In genomic region chr11:96351312-96351711, GRCm38 (mm10) we compare ENCODE assay signal across 7 mouse cellular contexts. TPM values are rescaled to one million over a fixed set of nuclear protein-coding genes. Genes with fewer than 3 reads are reported as not detected.
DNase-seq lines count a peak whose midpoint lies in the region; ATAC-seq and TF ChIP-seq lines count a peak whose summit lies in the region.

No protein-coding gene starts in this region.

- peak overlapping the region; percentile 58; the same call in 1 of the 2 replicates for H3K4me3 ChIP-seq in lung, postnatal 0 days (ENCODE audit: low read depth, low read length)
- peak overlapping the region; percentile 69 for H3K4me3 ChIP-seq in hindbrain, embryonic 10.5 days
- peak overlapping the region; percentile 63 for H3K4me3 ChIP-seq in stomach, postnatal 0 days (ENCODE audit: low read depth, low read length)

- H3K9ac ChIP-seq in lung, postnatal 0 days (replicated peaks; ENCODE audit: low read depth) = no peak overlapping the region
- H3K9ac ChIP-seq in stomach, postnatal 0 days (ENCODE audit: low read length) = no peak overlapping the region

- H3K36me3 ChIP-seq in lung, postnatal 0 days (ENCODE audit: insufficient read depth, low read length) = no peaks in the 10 kb centered on the region
- peaks cover 11% of the 10 kb centered on the region for H3K36me3 ChIP-seq in hindbrain, embryonic 10.5 days
- no peaks in the 10 kb centered on the region for H3K36me3 ChIP-seq in stomach, postnatal 0 days (ENCODE audit: control insufficient read depth, insufficient read depth, low read length)

- H3K9me3 ChIP-seq in lung, postnatal 0 days (ENCODE audit: low read length) = no peaks in the 10 kb centered on the region
- H3K9me3 ChIP-seq in hindbrain, embryonic 10.5 days = no peaks in the 10 kb centered on the region
- no peaks in the 10 kb centered on the region for H3K9me3 ChIP-seq in stomach, postnatal 0 days (ENCODE audit: control insufficient read depth, low read length)

- H3K4me1 ChIP-seq in lung, postnatal 0 days (ENCODE audit: insufficient read depth, low read depth, low read length) = peaks cover 3% of the 10 kb centered on the region; the same call in 1 of the 2 replicates
- peaks cover 26% of the 10 kb centered on the region for H3K4me1 ChIP-seq in hindbrain, embryonic 10.5 days (replicated peaks)
- H3K4me1 ChIP-seq in stomach, postnatal 0 days (replicated peaks; ENCODE audit: control insufficient read depth, insufficient read depth) = no peaks in the 10 kb centered on the region

- TF ChIP-seq EP300 in lung, postnatal 0 days (IDR thresholded peaks at IDR 0.05) = no peak
- no peak for TF ChIP-seq EP300 in stomach, postnatal 0 days (optimal IDR thresholded peaks at IDR 0.05)

- ATAC-seq in lung, postnatal 0 days = no peak
- ATAC-seq in stomach, postnatal 0 days (ENCODE audit: low FRiP score, low TSS enrichment) = no peak; the same call in 1 of the 2 replicates

- WGBS in lung, postnatal 0 days = 21% methylated on average over 11 of the region's 11 CpGs
- 2% methylated on average over 11 of the region's 11 CpGs for WGBS in hindbrain, embryonic 10.5 days
- WGBS in stomach, postnatal 0 days = 14% methylated on average over 11 of the region's 11 CpGs

- no peak for DNase-seq in lung, postnatal 0 days (ENCODE audit: low spot score)
- no peak for DNase-seq in lung, postnatal 36 days
- DNase-seq in hindbrain, embryonic 10.5 days (ENCODE audit: low spot score) = peak; percentile 70
- peak; percentile 68 to 87 for DNase-seq in kidney, postnatal 25 days
- DNase-seq in stomach, postnatal 0 days (ENCODE audit: low spot score) = no peak
- DNase-seq in left cerebral cortex, adult 11 months (ENCODE audit: low spot score) = no peak
- no peak for DNase-seq in frontal cortex, adult 2 months (ENCODE audit: extremely low spot score in 1 of 2, low spot score in 1 of 2)

- TF ChIP-seq CTCF in lung, postnatal 0 days (IDR thresholded peaks at IDR 0.05) = no peak
- no peak for TF ChIP-seq CTCF in stomach, postnatal 0 days (IDR thresholded peaks at IDR 0.05; ENCODE audit: low read depth)

- H3K27me3 ChIP-seq in lung, postnatal 0 days (replicated peaks; ENCODE audit: insufficient read depth, low read length) = peaks cover 9% of the 10 kb centered on the region; the same call in 1 of the 2 replicates
- H3K27me3 ChIP-seq in hindbrain, embryonic 10.5 days (ENCODE audit: insufficient read depth, poor library complexity, severe bottlenecking) = peaks cover 100% of the 10 kb centered on the region
- H3K27me3 ChIP-seq in stomach, postnatal 0 days (ENCODE audit: control insufficient read depth, insufficient read depth, low read length) = no peaks in the 10 kb centered on the region

- peak overlapping the region; percentile 63 for H3K4me2 ChIP-seq in lung, postnatal 0 days (replicated peaks; ENCODE audit: low read depth, low read length)
- H3K4me2 ChIP-seq in stomach, postnatal 0 days (replicated peaks; ENCODE audit: low read depth) = peak overlapping the region; percentile 72

- H3K27ac ChIP-seq in lung, postnatal 0 days (ENCODE audit: low read length) = peak overlapping the region; percentile 79
- peak overlapping the region; percentile 95 for H3K27ac ChIP-seq in hindbrain, embryonic 10.5 days
- H3K27ac ChIP-seq in stomach, postnatal 0 days (replicated peaks) = peak overlapping the region; percentile 95

RNA-seq across cellular contexts. Expression of gene Hoxb2, which starts 1.0 kb away (rescaled TPM):
- polyA plus RNA-seq in lung, postnatal 0 days (2015; fragmentation: Nextera tagmentation; extraction: Ambion mirVana) = 16.5 and 16.9 TPM in 2 replicates
- polyA plus RNA-seq in hindbrain, embryonic 10.5 days (2016; fragmentation: Nextera tagmentation; extraction: Ambion mirVana) = 30.1 and 49.6 TPM in 2 replicates
- polyA plus RNA-seq in stomach, postnatal 0 days (2015; fragmentation: Nextera tagmentation; extraction: Ambion mirVana) = 12.2 and 13.4 TPM in 2 replicates
- 0.06 TPM in 1 of 2 replicates, not detected in the other for polyA plus RNA-seq in frontal cortex, adult 2 months (2012; rRNA removed)

RNA-seq across cellular contexts. Expression of gene Hoxb1, which starts 14.2 kb away (rescaled TPM):
- not detected in 2 replicates for polyA plus RNA-seq in lung, postnatal 0 days (2015; fragmentation: Nextera tagmentation; extraction: Ambion mirVana)
- polyA plus RNA-seq in hindbrain, embryonic 10.5 days (2016; fragmentation: Nextera tagmentation; extraction: Ambion mirVana) = 15.4 and 22.7 TPM in 2 replicates
- 0.06 TPM in 1 of 2 replicates, not detected in the other for polyA plus RNA-seq in stomach, postnatal 0 days (2015; fragmentation: Nextera tagmentation; extraction: Ambion mirVana)
- polyA plus RNA-seq in frontal cortex, adult 2 months (2012; rRNA removed) = not detected in 2 replicates

RNA-seq across cellular contexts. Expression of gene Hoxb3, which starts 28.2 kb away (rescaled TPM):
- polyA plus RNA-seq in lung, postnatal 0 days (2015; fragmentation: Nextera tagmentation; extraction: Ambion mirVana) = 1.5 and 2.2 TPM in 2 replicates
- 5.3 and 9.6 TPM in 2 replicates for polyA plus RNA-seq in hindbrain, embryonic 10.5 days (2016; fragmentation: Nextera tagmentation; extraction: Ambion mirVana)
- polyA plus RNA-seq in stomach, postnatal 0 days (2015; fragmentation: Nextera tagmentation; extraction: Ambion mirVana) = 0.94 and 0.97 TPM in 2 replicates
- polyA plus RNA-seq in frontal cortex, adult 2 months (2012; rRNA removed) = not detected in 2 replicates

RNA-seq across cellular contexts. Expression of gene Hoxb4, which starts 33.2 kb away (rescaled TPM):
- polyA plus RNA-seq in lung, postnatal 0 days (2015; fragmentation: Nextera tagmentation; extraction: Ambion mirVana) = 2.6 and 3.0 TPM in 2 replicates
- 0.47 and 3.1 TPM in 2 replicates for polyA plus RNA-seq in hindbrain, embryonic 10.5 days (2016; fragmentation: Nextera tagmentation; extraction: Ambion mirVana)
- 1.2 and 1.6 TPM in 2 replicates for polyA plus RNA-seq in stomach, postnatal 0 days (2015; fragmentation: Nextera tagmentation; extraction: Ambion mirVana)
- polyA plus RNA-seq in frontal cortex, adult 2 months (2012; rRNA removed) = 0.04 TPM in 1 of 2 replicates, not detected in the other

RNA-seq across cellular contexts. Expression of gene Hoxb5, which starts 48.2 kb away (rescaled TPM):
- 16.8 and 17.3 TPM in 2 replicates for polyA plus RNA-seq in lung, postnatal 0 days (2015; fragmentation: Nextera tagmentation; extraction: Ambion mirVana)
- polyA plus RNA-seq in hindbrain, embryonic 10.5 days (2016; fragmentation: Nextera tagmentation; extraction: Ambion mirVana) = 0.14 and 6.3 TPM in 2 replicates
- 7.5 and 8.2 TPM in 2 replicates for polyA plus RNA-seq in stomach, postnatal 0 days (2015; fragmentation: Nextera tagmentation; extraction: Ambion mirVana)
- polyA plus RNA-seq in frontal cortex, adult 2 months (2012; rRNA removed) = 0.11 TPM in 1 of 2 replicates, not detected in the other

Comparison
In these comparisons a context has a peak if more than half of its experiments do, and no peak if none do; other contexts are left out.
1. DNase-seq: peak in hindbrain, embryonic 10.5 days (single experiment) and kidney, postnatal 25 days (2 of 2); none in lung, postnatal 0 days (single experiment), lung, postnatal 36 days (single experiment), stomach, postnatal 0 days (single experiment), left cerebral cortex, adult 11 months (single experiment) and frontal cortex, adult 2 months (0 of 2).
2. RNA of gene Hoxb2, which starts 1.0 kb away (polyA plus RNA-seq): 30.1 to 49.6 TPM in hindbrain, embryonic 10.5 days, 16.5 to 16.9 TPM in lung, postnatal 0 days and 12.2 to 13.4 TPM in stomach, postnatal 0 days; 0.06 TPM in frontal cortex, adult 2 months; every median in the first group is over 10 times any median in the second.
3. RNA of gene Hoxb1, which starts 14.2 kb away (polyA plus RNA-seq): 15.4 to 22.7 TPM in hindbrain, embryonic 10.5 days; 0.06 TPM in stomach, postnatal 0 days, not detected in lung, postnatal 0 days and not detected in frontal cortex, adult 2 months; every median in the first group is over 10 times any median in the second.
4. Peak in every context shown above with its lines, with median percentiles within 50 percentile points of each other: H3K27ac ChIP-seq and H3K4me3 ChIP-seq.